Mouse (Mus musculus): Measurements from ENCODE around the gene Plekha8. TPM values are rescaled to one million over a fixed set of nuclear protein-coding genes. Genes with fewer than 3 reads are reported as not detected.

Plekha8 gene
- polyA plus RNA-seq, 1 experiment from 2014 or later, result 13.0 TPM

GRCm38 (mm10) chr6:54592938-54593535 is 1.9 kb upstream of the Plekha8 start:
- Histone ChIP-seq H3K9ac (ENCODE audit: low read depth, low read length) (peak overlapping the region; percentile 77), H3K9me3 (replicated peaks; ENCODE audit: control insufficient read depth, low read length) (no peaks in the 10 kb centered on the region), H3K4me2 (peak overlapping the region; percentile 77), H3K4me3 (ENCODE audit: low read depth, low read length) (peak overlapping the region; percentile 71), H3K4me1 (ENCODE audit: control insufficient read depth, insufficient read depth, low read length) (peaks cover 10% of the 10 kb centered on the region; the same call in 1 of the 2 replicates), H3K27ac (ENCODE audit: low read depth, low read length) (peak overlapping the region; percentile 57; the same call in 1 of the 2 replicates), H3K27me3 (ENCODE audit: control insufficient read depth, insufficient read depth, low read length) (no peaks in the 10 kb centered on the region), H3K36me3 (ENCODE audit: control insufficient read depth, insufficient read depth, low read length) (no peaks in the 10 kb centered on the region)
- under 1% methylated on average over 20 of the region's 20 CpGs for WGBS (ENCODE audit: insufficient replicate concordance)
- ATAC-seq (replicated peaks; ENCODE audit: insufficient number of reproducible peaks, low FRiP score, low TSS enrichment), result peak; percentile 70

- no peak overlapping the region for H3K27ac ChIP-seq (ENCODE audit: low read depth, low read length)
- ATAC-seq (replicated peaks; ENCODE audit: insufficient number of reproducible peaks, low FRiP score, low TSS enrichment), result no peak
- H3K27me3 ChIP-seq (ENCODE audit: control insufficient read depth, insufficient read depth, low read length), result no peaks in the 10 kb centered on the region
- peaks cover 10% of the 10 kb centered on the region; the same call in 1 of the 2 replicates for H3K4me1 ChIP-seq (ENCODE audit: control insufficient read depth, insufficient read depth, low read length)
- no peak overlapping the region for H3K9ac ChIP-seq (ENCODE audit: low read depth, low read length)
- peak overlapping the region; percentile 87 for H3K4me2 ChIP-seq
- H3K9me3 ChIP-seq (replicated peaks; ENCODE audit: control insufficient read depth, low read length), result no peaks in the 10 kb centered on the region
- no peaks in the 10 kb centered on the region for H3K36me3 ChIP-seq (ENCODE audit: control insufficient read depth, insufficient read depth, low read length)
- WGBS (ENCODE audit: insufficient replicate concordance), result 47% methylated on average over 8 of the region's 8 CpGs
- peak overlapping the region; percentile 71 for H3K4me3 ChIP-seq (ENCODE audit: low read depth, low read length)
These were observed 994 bp upstream of the Plekha8 start for GRCm38 (mm10) chr6:54593766-54594468.

DNA sequence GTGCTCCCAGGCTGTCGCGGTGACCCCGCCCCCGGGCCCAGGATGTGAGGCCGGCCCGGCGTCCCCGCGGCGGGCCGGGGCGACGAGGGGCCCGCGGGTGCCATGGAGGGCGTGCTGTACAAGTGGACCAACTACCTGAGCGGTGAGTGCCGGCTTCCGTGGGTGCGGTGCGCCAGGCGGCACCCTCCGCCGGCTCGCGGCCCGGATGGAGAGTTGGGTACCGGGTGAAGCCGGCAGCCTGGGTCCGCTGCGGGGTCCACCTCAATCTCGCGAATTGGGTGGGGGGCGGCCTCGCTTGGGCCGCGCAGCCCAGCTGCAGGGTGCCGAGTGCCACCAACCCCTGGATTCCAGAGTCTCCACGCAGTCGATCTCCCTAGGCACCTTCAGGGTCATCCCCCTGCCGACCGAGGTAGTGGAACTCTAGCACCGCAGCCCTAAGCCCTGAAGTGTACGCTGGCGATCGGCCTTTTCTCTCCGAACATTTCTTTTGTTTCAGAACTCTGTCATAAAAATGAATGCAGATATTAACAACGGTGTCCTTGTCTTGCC is 493 bp downstream of the Plekha8 start:
- Histone ChIP-seq H3K36me3 (ENCODE audit: control insufficient read depth, insufficient read depth, low read length) (no peaks in the 10 kb centered on the region), H3K9me3 (replicated peaks; ENCODE audit: control insufficient read depth, low read length) (no peaks in the 10 kb centered on the region), H3K27me3 (ENCODE audit: control insufficient read depth, insufficient read depth, low read length) (no peaks in the 10 kb centered on the region), H3K27ac (ENCODE audit: low read depth, low read length) (peak overlapping the region; percentile 78), H3K4me3 (ENCODE audit: low read depth, low read length) (peak overlapping the region; percentile 94), H3K4me1 (ENCODE audit: control insufficient read depth, insufficient read depth, low read length) (peaks cover 10% of the 10 kb centered on the region; the same call in 1 of the 2 replicates), H3K4me2 (peak overlapping the region; percentile 87), H3K9ac (ENCODE audit: low read depth, low read length) (peak overlapping the region; percentile 88)
- ATAC-seq (replicated peaks; ENCODE audit: insufficient number of reproducible peaks, low FRiP score, low TSS enrichment), result no peak; the same call in 1 of the 2 replicates
- under 1% methylated on average over 43 of the region's 48 CpGs for WGBS (ENCODE audit: insufficient replicate concordance)

GRCm38 (mm10) chr6:54597208-54597607 is 2.3 kb downstream of the Plekha8 start, which contains the start of gene Fkbp14:
Fkbp14 (minus strand) TSS chr6:54597308.
- peak within 1 kb of the TSS; percentile 12; the same call in 1 of the 2 replicates for H3K9ac ChIP-seq (ENCODE audit: low read depth, low read length)
- peaks cover 3% of the 10 kb centered on the region; the same call in 1 of the 2 replicates for H3K4me1 ChIP-seq (ENCODE audit: control insufficient read depth, insufficient read depth, low read length)
- peak within 1 kb of the TSS; percentile 94; the same call in 1 of the 2 replicates for H3K4me3 ChIP-seq (ENCODE audit: low read depth, low read length)
- H3K9me3 ChIP-seq (replicated peaks; ENCODE audit: control insufficient read depth, low read length), result no peaks in the 10 kb centered on the region
- no peak within 1 kb of the TSS for H3K27ac ChIP-seq (ENCODE audit: low read depth, low read length)
- peak within 1 kb of the TSS; percentile 87 for H3K4me2 ChIP-seq
- no peaks in the 10 kb centered on the region for H3K27me3 ChIP-seq (ENCODE audit: control insufficient read depth, insufficient read depth, low read length)
- ATAC-seq (replicated peaks; ENCODE audit: insufficient number of reproducible peaks, low FRiP score, low TSS enrichment), result no peak
- WGBS (ENCODE audit: insufficient replicate concordance), result 77% methylated on average over 4 of the region's 4 CpGs
- H3K36me3 ChIP-seq (ENCODE audit: control insufficient read depth, insufficient read depth, low read length), result no peaks in the 10 kb centered on the region

DNA sequence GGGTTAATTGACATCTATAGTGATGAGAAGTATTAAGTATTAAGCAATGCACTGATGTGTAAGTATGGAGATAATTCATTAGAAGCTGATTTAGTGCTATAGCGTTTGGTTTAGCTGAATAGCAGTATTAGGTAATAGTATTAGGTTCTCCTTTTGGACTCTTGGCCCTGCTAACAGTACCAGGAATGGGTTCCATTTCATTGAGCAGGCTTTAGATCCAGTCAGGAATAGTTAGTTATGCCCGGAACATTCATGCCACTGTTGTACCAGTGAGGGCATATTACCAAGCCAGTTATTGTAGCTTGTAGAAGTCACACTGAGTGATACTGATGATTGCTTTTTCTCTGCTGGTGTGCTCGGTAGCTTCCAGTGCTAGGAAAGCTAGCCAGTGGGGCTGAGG is 2.8 kb downstream of the Plekha8 start:
- no peaks in the 10 kb centered on the region for H3K9me3 ChIP-seq (replicated peaks; ENCODE audit: control insufficient read depth, low read length)
- no peaks in the 10 kb centered on the region for H3K36me3 ChIP-seq (ENCODE audit: control insufficient read depth, insufficient read depth, low read length)
- no peak overlapping the region for H3K27ac ChIP-seq (ENCODE audit: low read depth, low read length)
- H3K27me3 ChIP-seq (ENCODE audit: control insufficient read depth, insufficient read depth, low read length), result no peaks in the 10 kb centered on the region
- H3K9ac ChIP-seq (ENCODE audit: low read depth, low read length), result no peak overlapping the region
- no peak for ATAC-seq (replicated peaks; ENCODE audit: insufficient number of reproducible peaks, low FRiP score, low TSS enrichment)
- H3K4me2 ChIP-seq, result no peak overlapping the region
- H3K4me1 ChIP-seq (ENCODE audit: control insufficient read depth, insufficient read depth, low read length), result peaks cover 3% of the 10 kb centered on the region; the same call in 1 of the 2 replicates
- H3K4me3 ChIP-seq (ENCODE audit: low read depth, low read length), result no peak overlapping the region
- 85% methylated on average over 3 of the region's 3 CpGs for WGBS (ENCODE audit: insufficient replicate concordance)

- no peak overlapping the region for H3K4me2 ChIP-seq
- WGBS (ENCODE audit: insufficient replicate concordance), result 78% methylated on average over 5 of the region's 5 CpGs
- H3K27me3 ChIP-seq (ENCODE audit: control insufficient read depth, insufficient read depth, low read length), result no peaks in the 10 kb centered on the region
- H3K4me3 ChIP-seq (ENCODE audit: low read depth, low read length), result no peak overlapping the region
- H3K9me3 ChIP-seq (replicated peaks; ENCODE audit: control insufficient read depth, low read length), result no peaks in the 10 kb centered on the region
- no peak for ATAC-seq (replicated peaks; ENCODE audit: insufficient number of reproducible peaks, low FRiP score, low TSS enrichment)
- no peak overlapping the region for H3K27ac ChIP-seq (ENCODE audit: low read depth, low read length)
- H3K4me1 ChIP-seq (ENCODE audit: control insufficient read depth, insufficient read depth, low read length), result peaks cover 3% of the 10 kb centered on the region; the same call in 1 of the 2 replicates
- H3K36me3 ChIP-seq (ENCODE audit: control insufficient read depth, insufficient read depth, low read length), result no peaks in the 10 kb centered on the region
- no peak overlapping the region for H3K9ac ChIP-seq (ENCODE audit: low read depth, low read length)
These were observed 5.9 kb downstream of the Plekha8 start for GRCm38 (mm10) chr6:54600681-54601347.

- no peak overlapping the region for H3K9ac ChIP-seq (ENCODE audit: low read depth, low read length)
- no peaks in the 10 kb centered on the region for H3K36me3 ChIP-seq (ENCODE audit: control insufficient read depth, insufficient read depth, low read length)
- H3K4me1 ChIP-seq (ENCODE audit: control insufficient read depth, insufficient read depth, low read length), result no peaks in the 10 kb centered on the region
- no peak overlapping the region for H3K4me3 ChIP-seq (ENCODE audit: low read depth, low read length)
- 84% methylated on average over 2 of the region's 2 CpGs for WGBS (ENCODE audit: insufficient replicate concordance)
- no peak overlapping the region for H3K4me2 ChIP-seq
- no peak for ATAC-seq (replicated peaks; ENCODE audit: insufficient number of reproducible peaks, low FRiP score, low TSS enrichment)
- no peak overlapping the region for H3K27ac ChIP-seq (ENCODE audit: low read depth, low read length)
- H3K27me3 ChIP-seq (ENCODE audit: control insufficient read depth, insufficient read depth, low read length), result no peaks in the 10 kb centered on the region
- no peaks in the 10 kb centered on the region for H3K9me3 ChIP-seq (replicated peaks; ENCODE audit: control insufficient read depth, low read length)
These were observed 8.0 kb downstream of the Plekha8 start for GRCm38 (mm10) chr6:54602891-54603290.

GRCm38 (mm10) chr6:54604001-54604715 is 9.2 kb downstream of the Plekha8 start:
- Histone ChIP-seq H3K4me2 (no peak overlapping the region), H3K27ac (ENCODE audit: low read depth, low read length) (no peak overlapping the region), H3K27me3 (ENCODE audit: control insufficient read depth, insufficient read depth, low read length) (no peaks in the 10 kb centered on the region), H3K9me3 (replicated peaks; ENCODE audit: control insufficient read depth, low read length) (no peaks in the 10 kb centered on the region), H3K9ac (ENCODE audit: low read depth, low read length) (no peak overlapping the region), H3K4me3 (ENCODE audit: low read depth, low read length) (no peak overlapping the region), H3K36me3 (ENCODE audit: control insufficient read depth, insufficient read depth, low read length) (no peaks in the 10 kb centered on the region), H3K4me1 (ENCODE audit: control insufficient read depth, insufficient read depth, low read length) (no peaks in the 10 kb centered on the region)
- 94% methylated on average over 1 of the region's 1 CpGs for WGBS (ENCODE audit: insufficient replicate concordance)
- no peak for ATAC-seq (replicated peaks; ENCODE audit: insufficient number of reproducible peaks, low FRiP score, low TSS enrichment)
